Mouse (Mus musculus) midbrain, embryonic 15.5 days (tissue): ENCODE measurements around the gene Ldlr. TPM values are rescaled to one million over a fixed set of nuclear protein-coding genes. Genes with fewer than 3 reads are reported as not detected.
A peak's percentile ranks its signal among the peaks of the same experiment; 100 is the strongest.
"Not testable (repeated sequence)": the region's sequence is repeated elsewhere in the genome, so short reads cannot be mapped to it uniquely, and the experiment has no call there.

Experiments
- ATAC-seq: fragments of 200-750 bp; cut with Nextera tagmentation; replicated peaks from 2 replicates; pipeline ENCODE4 v1.8.0; 2017; ENCODE audit warnings: moderate TSS enrichment
- H3K27ac ChIP-seq: fragments of 300-500 bp; sonication (generic); 2 replicates; pipeline ENCODE4 v1.5.1; 2015; ENCODE audit warnings: mild to moderate bottlenecking, inconsistent platforms
- H3K27me3 ChIP-seq: fragments of 300-500 bp; sonication (generic); replicated peaks from 2 replicates; pipeline ENCODE4 v1.6.1; 2015; ENCODE audit warnings: inconsistent platforms
- H3K36me3 ChIP-seq: fragments of 300-500 bp; sonication (generic); replicated peaks from 2 replicates; pipeline ENCODE4 v1.6.1; 2015; ENCODE audit warnings: inconsistent platforms
- H3K4me1 ChIP-seq: fragments of 300-500 bp; sonication (generic); 2 replicates; pipeline ENCODE4 v1.6.1; 2015; ENCODE audit warnings: inconsistent platforms
- H3K4me2 ChIP-seq: fragments of 300-500 bp; sonication (generic); 2 replicates; pipeline ENCODE4 v1.6.1; 2015; ENCODE audit warnings: inconsistent platforms, mild to moderate bottlenecking, moderate library complexity
- H3K4me3 ChIP-seq: fragments of 300-500 bp; sonication (generic); 2 replicates; pipeline ENCODE4 v1.5.1; 2015; ENCODE audit warnings: mild to moderate bottlenecking, inconsistent platforms
- H3K9ac ChIP-seq: fragments of 300-500 bp; sonication (generic); 2 replicates; pipeline ENCODE4 v1.6.1; 2015; ENCODE audit warnings: mild to moderate bottlenecking, inconsistent platforms
- H3K9me3 ChIP-seq: fragments of 300-500 bp; sonication (generic); 2 replicates; pipeline ENCODE4 v1.6.1; 2016; ENCODE audit warnings: inconsistent platforms
- WGBS: fragments of 180-500 bp; shearing (Covaris S2); methylation state at CpG from one replicate; pipeline ENCODE4 v1.1.7; 2015; ENCODE audit warnings: mixed read lengths; 5-methylcytosine and 5-hydroxymethylcytosine counted together
- polyA plus RNA-seq: library from polyadenylated mRNA; unstranded; fragments of >200 nt; fragmentation: Nextera tagmentation; extraction: Ambion mirVana; gene quantifications from 2 replicates; pipeline ENCODE4 v1.2.1, GENCODE M21; 2015

Ldlr gene
- polyA plus RNA-seq, 1 experiment from 2014 or later: 15.9 TPM

GRCm38 (mm10) chr9:21764084-21764999 is 41.1 kb downstream of the Ldlr start:
- Histone ChIP-seq H3K27me3 (no peaks in the 10 kb centered on the region), H3K4me1 (peaks cover 20% of the 10 kb centered on the region), H3K4me2 (no peak overlapping the region), H3K4me3 (no peak overlapping the region), H3K9ac (no peak overlapping the region), H3K9me3 (no peaks in the 10 kb centered on the region), H3K36me3 (no peaks in the 10 kb centered on the region), H3K27ac (no peak overlapping the region)
- WGBS: 96% methylated on average over 6 of the region's 6 CpGs
- ATAC-seq: no peak

GRCm38 (mm10) chr9:21767896-21768295 is 44.6 kb downstream of the Ldlr start:
- WGBS: 85% methylated on average over 11 of the region's 11 CpGs

GRCm38 (mm10) chr9:21768511-21769411 is 45.5 kb downstream of the Ldlr start:
- no peak for ATAC-seq

More at GRCm38 (mm10) chr9:21767896-21768295, 44.6 kb downstream of the Ldlr start:
- H3K27me3 ChIP-seq: no peaks in the 10 kb centered on the region
- H3K36me3 ChIP-seq: no peaks in the 10 kb centered on the region
- no peak overlapping the region for H3K4me2 ChIP-seq
- H3K27ac ChIP-seq: no peak overlapping the region
- no peaks in the 10 kb centered on the region for H3K9me3 ChIP-seq
- H3K9ac ChIP-seq: no peak overlapping the region
- peaks cover 11% of the 10 kb centered on the region for H3K4me1 ChIP-seq
- H3K4me3 ChIP-seq: no peak overlapping the region
- ATAC-seq: no peak

GRCm38 (mm10) chr9:21769558-21770183 is 46.4 kb downstream of the Ldlr start:
- H3K27ac ChIP-seq: no peak overlapping the region
- no peak overlapping the region for H3K4me3 ChIP-seq
- no peaks in the 10 kb centered on the region for H3K36me3 ChIP-seq
- H3K9ac ChIP-seq: no peak overlapping the region
- no peaks in the 10 kb centered on the region for H3K27me3 ChIP-seq
- 0 out of 2 replicates have a peak, but pooled peaks have one; percentile 33 for ATAC-seq
- H3K9me3 ChIP-seq: no peaks in the 10 kb centered on the region
- WGBS: 77% methylated on average over 26 of the region's 26 CpGs
- H3K4me2 ChIP-seq: no peak overlapping the region
- H3K4me1 ChIP-seq: peaks cover 11% of the 10 kb centered on the region

More at GRCm38 (mm10) chr9:21768511-21769411, 45.5 kb downstream of the Ldlr start:
- Histone ChIP-seq H3K27ac (no peak overlapping the region), H3K36me3 (no peaks in the 10 kb centered on the region), H3K4me3 (no peak overlapping the region), H3K4me2 (no peak overlapping the region), H3K27me3 (no peaks in the 10 kb centered on the region), H3K4me1 (peaks cover 11% of the 10 kb centered on the region), H3K9ac (no peak overlapping the region), H3K9me3 (no peaks in the 10 kb centered on the region)
- 52% methylated on average over 13 of the region's 13 CpGs for WGBS

GRCm38 (mm10) chr9:21773396-21773795 is 50.1 kb downstream of the Ldlr start:
- not testable (repeated sequence) for H3K27me3 ChIP-seq, H3K27ac ChIP-seq, H3K4me1 ChIP-seq, H3K9me3 ChIP-seq, ATAC-seq, H3K4me2 ChIP-seq, H3K4me3 ChIP-seq, H3K36me3 ChIP-seq, H3K9ac ChIP-seq
- 81% methylated on average over 5 of the region's 5 CpGs for WGBS

GRCm38 (mm10) chr9:21774353-21774752 is 51.1 kb downstream of the Ldlr start:
- no peak overlapping the region for H3K4me2 ChIP-seq
- H3K27ac ChIP-seq: no peak overlapping the region
- H3K9ac ChIP-seq: no peak overlapping the region
- no peaks in the 10 kb centered on the region for H3K9me3 ChIP-seq
- no peak for ATAC-seq
- no peaks in the 10 kb centered on the region for H3K36me3 ChIP-seq
- no peaks in the 10 kb centered on the region for H3K27me3 ChIP-seq
- H3K4me3 ChIP-seq: no peak overlapping the region
- WGBS: 91% methylated on average over 16 of the region's 16 CpGs
- H3K4me1 ChIP-seq: no peaks in the 10 kb centered on the region

GRCm38 (mm10) chr9:21777726-21778125 is 54.4 kb downstream of the Ldlr start:
- Histone ChIP-seq H3K36me3 (no peaks in the 10 kb centered on the region), H3K9ac (no peak overlapping the region), H3K4me2 (no peak overlapping the region), H3K27ac (no peak overlapping the region), H3K4me3 (no peak overlapping the region), H3K27me3 (no peaks in the 10 kb centered on the region), H3K4me1 (no peaks in the 10 kb centered on the region), H3K9me3 (no peaks in the 10 kb centered on the region)
- ATAC-seq: no peak
- 90% methylated on average over 3 of the region's 3 CpGs for WGBS

- no peak overlapping the region for H3K4me3 ChIP-seq
Measured at GRCm38 (mm10) chr9:21781657-21782468, 58.6 kb downstream of the Ldlr start.

GRCm38 (mm10) chr9:21784517-21785307 is 61.4 kb downstream of the Ldlr start:
- ATAC-seq: no peak
- H3K27me3 ChIP-seq: no peaks in the 10 kb centered on the region
- 91% methylated on average over 7 of the region's 7 CpGs for WGBS
- H3K4me1 ChIP-seq: no peaks in the 10 kb centered on the region
- H3K27ac ChIP-seq: no peak overlapping the region
- no peak overlapping the region for H3K9ac ChIP-seq
- H3K36me3 ChIP-seq: no peaks in the 10 kb centered on the region
- H3K9me3 ChIP-seq: no peaks in the 10 kb centered on the region
- no peak overlapping the region for H3K4me2 ChIP-seq
- no peak overlapping the region for H3K4me3 ChIP-seq

More at GRCm38 (mm10) chr9:21781657-21782468, 58.6 kb downstream of the Ldlr start:
- no peak overlapping the region for H3K9ac ChIP-seq
- no peak for ATAC-seq
- no peaks in the 10 kb centered on the region for H3K4me1 ChIP-seq
- no peak overlapping the region for H3K4me2 ChIP-seq
- no peaks in the 10 kb centered on the region for H3K27me3 ChIP-seq
- H3K27ac ChIP-seq: no peak overlapping the region
- no peaks in the 10 kb centered on the region for H3K36me3 ChIP-seq
- WGBS: 83% methylated on average over 15 of the region's 15 CpGs
- H3K9me3 ChIP-seq: no peaks in the 10 kb centered on the region

- H3K9me3 ChIP-seq, H3K9ac ChIP-seq, H3K4me1 ChIP-seq, H3K36me3 ChIP-seq, H3K4me2 ChIP-seq, H3K4me3 ChIP-seq, ATAC-seq, H3K27me3 ChIP-seq, H3K27ac ChIP-seq: not testable (repeated sequence)
- 86% methylated on average over 2 of the region's 2 CpGs for WGBS
Measured at GRCm38 (mm10) chr9:21786309-21786708, 63.0 kb downstream of the Ldlr start.

- ATAC-seq: no peak
- 8% methylated on average over 6 of the region's 6 CpGs for WGBS
- no peak overlapping the region for H3K4me3 ChIP-seq
Measured at GRCm38 (mm10) chr9:21786906-21787305, 63.6 kb downstream of the Ldlr start.

More at GRCm38 (mm10) chr9:21786906-21787305, 63.6 kb downstream of the Ldlr start:
- no peaks in the 10 kb centered on the region for H3K4me1 ChIP-seq
- H3K4me2 ChIP-seq: no peak overlapping the region
- no peaks in the 10 kb centered on the region for H3K27me3 ChIP-seq
- no peak overlapping the region for H3K9ac ChIP-seq
- no peak overlapping the region for H3K27ac ChIP-seq
- no peaks in the 10 kb centered on the region for H3K36me3 ChIP-seq
- no peaks in the 10 kb centered on the region for H3K9me3 ChIP-seq
